Mouse (Mus musculus) neutrophil, adult 59 days (primary cell): Measurements from ENCODE around the gene Llcfc1. TPM values are rescaled to one million over a fixed set of nuclear protein-coding genes. Genes with fewer than 3 reads are reported as not detected.

Experiments
- total RNA-seq, 2 experiments: library from RNA; stranded (reverse); gene quantifications; 1 replicate in 1 of 2; 2 replicates in 1 of 2; pipeline ENCODE4 v1.2.4; 2023

Gene Llcfc1
- not detected for total RNA-seq

GRCm38 (mm10) chr6:41684131-41684530, at the start of gene Llcfc1:
Gene Llcfc1 (plus strand): TSS chr6:41684431.

GRCm38 (mm10) chr6:41636178-41636577, 48.1 kb upstream of the Llcfc1 start, which contains the start of gene Trpv6:
Gene Trpv6 (minus strand): TSS chr6:41636405.

GRCm38 (mm10) chr6:41680669-41681068, 3.6 kb upstream of the Llcfc1 start, which contains the start of gene Trpv5:
Gene Trpv5 (minus strand): TSS chr6:41680769.

DNA sequence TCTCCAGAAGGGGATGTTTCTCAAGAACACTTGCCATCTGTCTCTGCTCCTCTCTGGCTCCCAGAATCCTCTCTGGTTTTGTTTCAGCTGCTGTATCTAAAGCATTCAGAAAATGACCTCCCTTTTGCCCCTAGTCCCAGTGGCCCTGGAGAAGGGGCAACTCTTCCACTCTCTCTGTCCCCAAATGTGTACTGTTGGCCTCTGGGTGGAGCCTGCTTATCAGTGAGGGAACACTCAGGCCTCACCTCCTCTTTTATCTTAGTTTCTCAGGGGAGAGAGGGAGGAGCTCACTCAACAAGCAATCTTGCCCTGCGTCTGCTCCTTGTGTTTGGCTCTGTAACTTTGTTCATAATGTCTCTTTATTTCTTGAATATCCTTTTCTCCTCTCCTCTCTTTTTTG, 19.9 kb downstream of the Llcfc1 start, which contains the start of gene Kel:
Gene Kel (minus strand): TSS at position 217 of the 400 bp plus-strand sequence.

Other genes with a start within 250 kb of the Llcfc1 start
- not detected for gene Gm10334, start 238.3 kb upstream of the Llcfc1 start, total RNA-seq
- not detected for gene Prss1, start 225.5 kb upstream of the Llcfc1 start, total RNA-seq
- gene Prss2, start 162.6 kb upstream of the Llcfc1 start, total RNA-seq = not detected
- gene Ephb6, start 78.9 kb upstream of the Llcfc1 start, total RNA-seq = under 1 TPM in 1 of 2 experiments, not detected in 1; 0.22 TPM
- not detected for gene Trpv6, start 48.0 kb upstream of the Llcfc1 start, total RNA-seq
- not detected for gene Trpv5, start 3.7 kb upstream of the Llcfc1 start, total RNA-seq
- gene Kel, start 19.9 kb downstream of the Llcfc1 start, total RNA-seq = 10 to 100 TPM in 1 of 2 experiments, 1 to 10 TPM in 1; 7.2 to 28.9 TPM
- not detected for gene Olfr459, start 90.7 kb downstream of the Llcfc1 start, total RNA-seq
- gene Pip, start 163.1 kb downstream of the Llcfc1 start, total RNA-seq = not detected
- not detected for gene Sval2, start 168.6 kb downstream of the Llcfc1 start, total RNA-seq